Mouse (Mus musculus) CD4-positive, CD25-positive, alpha-beta regulatory T cell, adult 9 weeks (primary cell): ENCODE measurements around the gene Spg7. TPM values are rescaled to one million over a fixed set of nuclear protein-coding genes. Genes with fewer than 3 reads are reported as not detected.

ENCODE experiments used
- polyA plus RNA-seq: library from polyadenylated mRNA; unstranded; fragments of 100-300 nt; shearing (Covaris generic); gene quantifications from one replicate; pipeline ENCODE4 v1.2.1, GENCODE M21; 2017

The Spg7 gene
- polyA plus RNA-seq: 11.0 TPM

DNA sequence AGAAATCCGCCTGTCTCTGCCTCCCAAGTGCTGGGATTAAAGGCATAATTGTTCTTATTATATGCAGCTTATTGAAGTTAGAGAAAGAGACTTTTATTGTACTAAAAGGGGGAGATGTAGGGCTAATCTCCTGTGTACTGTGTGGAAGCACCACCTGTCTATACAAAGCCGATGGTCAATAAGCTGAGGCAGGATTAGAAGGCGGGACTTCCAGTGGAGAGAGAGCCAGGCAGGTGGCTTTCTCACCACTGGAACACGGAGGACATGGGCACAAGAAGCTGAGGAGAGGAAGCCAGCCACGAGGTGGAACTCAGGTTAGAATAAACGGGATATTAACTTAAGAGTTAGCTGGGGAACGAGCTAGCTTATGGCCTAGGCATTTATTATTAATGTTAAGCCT, at the start of gene Spg7:
Gene Spg7, plus strand, starts transcription at position 222 of the 400 bp plus-strand sequence.

DNA sequence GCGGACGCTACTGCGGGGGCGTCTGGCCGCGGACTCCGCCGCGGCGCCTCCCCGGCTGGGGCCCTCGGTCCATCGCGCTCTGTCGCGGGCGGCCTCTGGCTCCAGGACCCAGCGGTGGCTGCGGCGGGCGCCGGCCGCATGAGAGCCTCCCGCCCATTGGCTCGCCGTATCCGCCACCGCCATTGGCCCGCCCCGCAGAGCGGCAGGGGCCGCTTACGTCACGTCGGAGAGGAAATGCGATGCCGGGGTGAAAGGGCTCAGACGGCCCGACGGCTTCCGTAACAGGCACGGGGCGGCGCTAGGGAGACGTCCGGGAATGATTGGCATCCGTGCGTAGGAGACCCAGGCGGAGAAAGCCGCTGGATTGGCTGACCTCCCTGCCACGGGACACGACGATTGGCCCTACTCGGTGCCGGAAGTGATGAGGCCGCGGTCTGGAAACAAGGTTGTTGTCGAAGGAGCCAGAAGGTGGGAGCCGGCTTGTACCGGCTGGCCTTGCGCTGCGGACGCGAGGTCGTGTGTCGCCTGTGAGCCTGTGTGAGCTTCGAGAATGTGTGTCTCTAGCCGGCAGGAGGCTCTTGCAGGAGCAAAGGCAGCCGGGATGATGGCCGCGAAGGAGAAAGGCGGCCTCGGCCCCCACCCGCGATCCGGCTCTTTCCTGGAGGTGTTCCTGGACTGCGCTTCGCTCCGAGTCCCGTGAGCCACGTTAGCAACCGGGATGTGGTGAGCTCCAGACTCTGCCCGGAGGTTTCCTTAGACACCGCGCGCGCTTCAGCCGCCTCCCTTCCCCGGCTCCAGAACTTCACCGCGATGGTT, 20.4 kb upstream of the Spg7 start, which contains the start of gene Ankrd11:
Gene Ankrd11, minus strand, starts transcription at position 120 of the 816 bp plus-strand sequence.

DNA sequence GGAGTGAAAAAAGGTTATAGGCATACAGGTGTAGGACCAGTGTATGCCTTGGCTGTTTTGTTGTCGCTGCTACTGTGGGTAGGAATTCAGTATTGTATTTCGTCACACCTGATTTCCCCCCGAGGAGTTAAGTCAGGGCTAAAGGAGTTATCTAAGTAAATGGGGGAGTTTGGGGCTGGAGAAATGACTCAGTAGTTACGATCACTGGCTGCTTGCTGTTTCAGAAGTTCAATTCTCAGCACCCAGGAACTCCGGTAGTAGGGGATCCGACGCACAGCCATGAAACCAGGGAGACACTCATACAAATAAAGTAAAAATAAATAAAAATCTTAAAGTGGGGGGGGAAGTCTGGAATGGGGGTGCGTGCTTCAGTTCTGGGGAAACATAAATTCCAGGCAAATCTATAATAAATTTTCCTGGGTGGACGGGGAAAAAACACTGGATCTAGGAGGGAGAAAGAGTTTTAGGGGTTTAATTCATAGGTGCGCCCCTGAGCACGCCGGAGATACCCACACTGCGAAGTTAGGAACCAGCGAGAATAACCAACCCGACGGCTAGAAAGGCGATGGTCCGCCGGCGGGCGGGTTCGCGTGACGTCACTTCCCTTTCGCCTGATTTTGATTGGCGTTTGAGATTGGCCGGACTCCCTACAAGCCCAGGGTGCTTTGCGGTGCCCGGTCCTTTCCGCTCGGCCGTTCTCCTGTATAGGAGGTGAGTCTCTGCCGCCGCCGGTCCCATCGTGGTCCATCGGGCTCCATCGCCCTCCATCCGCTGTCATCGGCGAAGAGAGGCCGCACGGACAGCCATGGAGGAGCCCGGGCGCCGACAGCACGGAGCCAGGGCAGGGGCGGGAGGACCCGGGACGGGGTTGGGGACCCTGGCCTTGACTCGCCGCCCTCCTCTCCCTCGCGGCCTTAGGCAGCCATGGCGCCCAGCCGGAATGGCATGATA, 39.3 kb downstream of the Spg7 start, which contains the start of gene Rpl13:
Gene Rpl13, plus strand, starts transcription at position 616 of the 951 bp plus-strand sequence.

DNA sequence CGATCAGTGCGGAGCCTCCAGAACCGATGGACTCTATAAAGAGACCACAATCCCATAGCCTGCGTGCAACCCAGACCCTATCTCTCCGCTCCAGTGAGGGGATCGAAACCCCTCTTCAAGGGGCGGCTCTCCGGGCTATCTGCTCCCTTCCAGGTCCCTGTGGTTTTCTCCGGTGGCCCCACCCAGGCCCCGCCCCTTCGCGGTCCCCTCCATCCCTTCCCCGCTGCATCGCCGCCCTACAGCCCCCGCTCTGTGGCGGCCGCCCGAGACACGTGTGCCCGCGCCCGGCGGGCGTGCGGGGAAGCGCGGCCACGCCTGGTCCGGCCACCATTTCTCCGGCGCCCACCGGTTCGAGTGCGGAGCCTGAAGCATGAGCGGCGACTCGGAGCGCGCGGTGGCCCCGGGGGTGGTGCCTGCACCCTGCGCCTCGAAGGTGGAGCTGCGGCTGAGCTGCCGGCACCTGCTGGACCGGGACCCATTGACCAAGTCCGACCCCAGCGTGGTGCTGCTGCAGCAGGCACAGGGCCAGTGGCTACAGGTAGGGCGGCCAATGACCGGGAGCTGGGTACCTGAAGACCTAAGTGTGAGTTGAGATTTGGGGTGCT, 54.5 kb downstream of the Spg7 start, which contains the start of gene Cpne7:
Gene Cpne7, plus strand, starts transcription at position 248 of the 605 bp plus-strand sequence.

Other genes with a start within 250 kb of the Spg7 start
- not detected for gene Cdh15, start 215.0 kb upstream of the Spg7 start, polyA plus RNA-seq
- gene Ankrd11, start 20.7 kb upstream of the Spg7 start, polyA plus RNA-seq: 54.3 TPM
- 960 TPM for gene Rpl13, start 39.4 kb downstream of the Spg7 start, polyA plus RNA-seq
- 1.5 TPM for gene Cpne7, start 54.4 kb downstream of the Spg7 start, polyA plus RNA-seq
- gene Sult5a1, start 95.4 kb downstream of the Spg7 start, polyA plus RNA-seq: not detected
- not detected for gene Dpep1, start 123.3 kb downstream of the Spg7 start, polyA plus RNA-seq
- gene Chmp1a, start 149.8 kb downstream of the Spg7 start, polyA plus RNA-seq: 264 TPM
- gene Spata33, start 149.9 kb downstream of the Spg7 start, polyA plus RNA-seq: not detected
- gene Cdk10, start 161.9 kb downstream of the Spg7 start, polyA plus RNA-seq: 26.3 TPM
- 6.6 TPM for gene Spata2l, start 173.3 kb downstream of the Spg7 start, polyA plus RNA-seq
- 13.7 TPM for gene Zfp276, start 191.3 kb downstream of the Spg7 start, polyA plus RNA-seq
- 16.4 TPM for gene Vps9d1, start 191.4 kb downstream of the Spg7 start, polyA plus RNA-seq